Mouse (Mus musculus): Measurements from ENCODE around the gene Pgk2. TPM values are rescaled to one million over a fixed set of nuclear protein-coding genes. Genes with fewer than 3 reads are reported as not detected.
"Not testable (repeated sequence)": the region's sequence is repeated elsewhere in the genome, so short reads cannot be mapped to it uniquely, and the experiment has no call there.

Pgk2 gene
- total RNA-seq (2022) = not detected

- DNase-seq (ENCODE audit: low spot score in 2 of 2) = no peak
Measured at GRCm38 (mm10) chr17:40208540-40208939, at the start of gene Pgk2. Gene Pgk2, minus strand, starts transcription at chr17:40208640.

- DNase-seq (ENCODE audit: low spot score in 2 of 2) = no peak
Measured at GRCm38 (mm10) chr17:40252487-40252886, 44.0 kb upstream of the Pgk2 start.

- DNase-seq (ENCODE audit: low spot score in 2 of 2) = no peak
Measured at GRCm38 (mm10) chr17:40242135-40242534, 33.7 kb upstream of the Pgk2 start, which contains the start of gene Crisp3. Gene Crisp3, minus strand, starts transcription at chr17:40242288.

- DNase-seq (ENCODE audit: low spot score in 2 of 2) = not testable (repeated sequence)
Measured at GRCm38 (mm10) chr17:40201803-40202202, 6.6 kb downstream of the Pgk2 start.

GRCm38 (mm10) chr17:40190192-40190591, 18.2 kb downstream of the Pgk2 start:
- not testable (repeated sequence) for DNase-seq (ENCODE audit: low spot score in 2 of 2)

- DNase-seq (ENCODE audit: low spot score in 2 of 2) = not testable (repeated sequence)
Measured at GRCm38 (mm10) chr17:40157729-40158359, 50.6 kb downstream of the Pgk2 start.

Other genes with a start within 250 kb of the Pgk2 start
- not detected for gene AC192777.2, start 113.2 kb downstream of the Pgk2 start, total RNA-seq (2022)
- gene Crisp3, start 33.6 kb upstream of the Pgk2 start, total RNA-seq (2022) = not detected
- gene Crisp1, start 110.6 kb upstream of the Pgk2 start, total RNA-seq (2022) = not detected